Mouse (Mus musculus): ENCODE measurements at regions not wholly inside any gene's neighbourhood (a gene's known extent, or its start where the extent isn't known, plus 50 kb on each side); places are given as distances from the start of the nearest gene placed in this dataset.
A peak's percentile ranks its signal among the peaks of the same experiment; 100 is the strongest.

DNA sequence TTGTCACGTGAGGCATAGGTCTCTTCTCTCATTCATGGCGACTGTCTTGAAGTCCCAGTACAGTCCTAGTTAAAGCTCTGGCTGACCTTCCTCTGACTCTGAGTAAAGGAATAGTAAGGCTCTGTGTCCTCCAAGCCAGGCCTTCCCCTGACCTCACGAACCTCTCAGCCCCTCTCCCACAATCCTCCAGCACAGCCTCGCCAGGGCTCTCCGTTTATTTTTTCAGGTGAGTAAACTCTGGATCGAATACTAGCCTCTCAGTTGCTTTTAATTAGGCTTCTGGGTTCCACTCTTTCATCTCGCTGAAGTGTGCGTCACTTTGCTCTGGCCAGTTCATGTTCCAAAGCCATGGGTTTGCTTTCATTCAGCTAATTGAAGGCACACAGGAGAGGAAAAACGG is 133.8 kb downstream of the Mylk4 start:
- H3K4me3 ChIP-seq: no peak overlapping the region
- ATAC-seq (ENCODE audit: extremely low read depth, insufficient number of reproducible peaks, low FRiP score, low TSS enrichment): no peak
- no peak overlapping the region for H3K9ac ChIP-seq
- H3K27ac ChIP-seq (replicated peaks): no peak overlapping the region
- no peaks in the 10 kb centered on the region for H3K9me3 ChIP-seq
- 67% methylated on average over 9 of the region's 9 CpGs for WGBS
- H3K27me3 ChIP-seq (replicated peaks): no peaks in the 10 kb centered on the region
- no peak overlapping the region for H3K4me2 ChIP-seq
- no peaks in the 10 kb centered on the region for H3K36me3 ChIP-seq
- H3K4me1 ChIP-seq: no peaks in the 10 kb centered on the region

DNA sequence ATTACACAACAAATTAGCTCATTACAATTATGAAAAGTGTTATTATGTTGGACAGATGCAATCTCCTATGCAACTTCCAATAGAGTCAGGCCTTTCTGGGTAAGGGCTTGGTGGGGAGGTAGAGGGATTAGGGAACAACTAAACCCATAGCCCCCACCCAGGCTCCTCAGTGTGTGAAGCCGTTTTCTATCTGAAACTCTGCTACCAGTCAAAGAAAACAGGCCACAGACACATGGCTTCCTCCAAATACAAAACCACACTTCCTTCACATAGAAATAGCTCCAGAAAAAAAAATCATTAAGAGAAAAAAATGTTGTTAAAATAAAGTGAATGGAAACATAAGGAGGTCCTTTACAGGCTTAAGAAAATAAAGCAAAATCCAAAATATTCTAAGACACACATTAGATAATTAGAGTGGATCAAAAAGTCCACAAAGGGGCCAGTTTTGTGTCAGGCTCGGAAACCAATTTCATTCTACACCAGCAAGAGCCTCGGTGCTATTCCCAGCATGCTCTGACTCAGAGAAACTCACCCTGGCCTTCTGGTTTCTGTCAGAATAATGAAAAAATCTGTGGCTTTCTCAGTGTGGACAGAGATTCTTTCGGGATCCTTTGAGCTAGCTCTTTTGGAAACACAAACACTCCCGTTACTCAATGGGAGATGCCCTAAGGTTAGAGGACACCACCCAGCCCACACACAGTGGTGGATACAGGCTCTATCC is 140.6 kb downstream of the Mylk4 start:
- Histone ChIP-seq H3K9me3 (no peaks in the 10 kb centered on the region), H3K27ac (replicated peaks) (no peak overlapping the region), H3K27me3 (replicated peaks) (no peaks in the 10 kb centered on the region), H3K4me1 (no peaks in the 10 kb centered on the region), H3K36me3 (no peaks in the 10 kb centered on the region), H3K4me2 (no peak overlapping the region), H3K9ac (no peak overlapping the region), H3K4me3 (no peak overlapping the region)
- WGBS: 40% methylated on average over 5 of the region's 5 CpGs
- ATAC-seq (ENCODE audit: extremely low read depth, insufficient number of reproducible peaks, low FRiP score, low TSS enrichment): no peak

DNA sequence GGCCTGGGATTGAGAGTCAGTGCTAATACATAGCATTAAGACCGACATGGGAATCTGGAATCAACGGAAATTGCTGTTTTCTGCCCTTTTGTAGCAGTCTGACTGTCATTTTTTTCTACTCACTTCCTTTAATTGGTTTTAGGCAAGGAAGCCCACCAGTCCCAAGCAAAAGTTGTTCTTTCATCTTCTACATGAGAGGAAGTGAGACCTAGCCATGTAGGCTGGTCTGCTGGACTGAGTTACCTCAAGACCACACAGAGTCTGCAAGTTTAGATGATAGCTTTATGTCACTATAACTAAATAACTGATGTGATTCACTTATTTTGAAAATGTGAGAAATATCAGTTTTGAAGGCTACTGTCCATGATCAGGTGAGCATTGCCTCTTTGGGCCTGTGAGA is 142.8 kb downstream of the Mylk4 start:
- Histone ChIP-seq H3K9ac (no peak overlapping the region), H3K4me1 (no peaks in the 10 kb centered on the region), H3K9me3 (no peaks in the 10 kb centered on the region), H3K4me3 (no peak overlapping the region), H3K4me2 (no peak overlapping the region), H3K27me3 (replicated peaks) (no peaks in the 10 kb centered on the region), H3K27ac (replicated peaks) (no peak overlapping the region), H3K36me3 (no peaks in the 10 kb centered on the region)
- 79% methylated on average over 2 of the region's 2 CpGs for WGBS
- no peak for ATAC-seq (ENCODE audit: extremely low read depth, insufficient number of reproducible peaks, low FRiP score, low TSS enrichment)

DNA sequence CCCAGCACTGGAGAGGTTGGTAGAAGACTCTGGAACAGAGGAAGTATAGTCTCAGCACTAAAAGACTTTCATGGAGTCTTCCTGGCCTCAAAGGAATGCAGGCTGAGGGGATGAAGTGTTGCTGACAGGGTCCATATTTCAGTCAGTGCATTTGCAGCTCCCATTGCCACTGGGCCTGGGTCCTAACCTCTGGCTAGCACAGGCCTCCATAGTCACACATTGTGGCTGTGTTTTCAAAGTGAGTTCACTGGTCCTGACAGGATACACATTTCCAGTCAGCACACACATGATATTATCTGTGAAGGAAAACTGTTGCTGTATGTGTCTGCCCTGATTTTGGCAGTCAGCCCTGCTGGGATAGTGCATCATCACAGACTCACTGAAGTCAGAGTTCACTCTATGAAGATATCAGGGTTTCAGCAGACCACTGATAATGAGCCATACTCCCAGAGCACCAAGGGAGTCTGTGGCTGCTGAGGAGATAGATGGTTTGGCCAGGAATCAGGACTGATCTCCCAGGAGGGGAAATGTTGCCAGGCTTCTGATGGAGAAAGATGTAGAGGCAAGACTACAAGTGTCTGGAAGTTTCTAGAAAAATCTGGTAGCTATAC is 153.5 kb downstream of the Mylk4 start:
- peak; percentile 66; the same call in 1 of the 2 replicates for ATAC-seq (ENCODE audit: extremely low read depth, insufficient number of reproducible peaks, low FRiP score, low TSS enrichment)
- Histone ChIP-seq H3K4me1 (peaks cover 20% of the 10 kb centered on the region), H3K9ac (no peak overlapping the region), H3K9me3 (no peaks in the 10 kb centered on the region), H3K4me2 (no peak overlapping the region), H3K36me3 (no peaks in the 10 kb centered on the region), H3K27ac (replicated peaks) (peak overlapping the region; percentile 68), H3K4me3 (no peak overlapping the region), H3K27me3 (replicated peaks) (no peaks in the 10 kb centered on the region)

DNA sequence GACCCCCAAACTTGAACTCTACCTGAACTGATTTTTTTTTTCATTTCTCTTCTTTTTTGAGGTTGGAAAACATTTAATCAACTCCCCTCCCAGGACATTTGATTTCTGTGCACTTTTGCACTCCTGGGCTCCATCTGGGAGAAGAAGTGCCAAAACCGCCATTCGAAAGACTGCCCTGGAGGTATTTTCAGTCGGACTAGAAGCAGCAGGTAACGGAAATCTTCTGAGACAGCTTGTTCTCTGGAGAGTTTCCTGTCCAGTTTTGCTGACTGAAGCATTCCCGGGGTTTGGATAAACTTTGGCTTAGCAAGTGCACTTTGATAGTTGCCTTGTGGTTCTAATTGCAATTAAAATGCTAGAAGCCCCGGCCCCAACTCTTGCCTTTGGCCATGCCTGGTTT is 169.8 kb downstream of the Mylk4 start:
- no peak overlapping the region for H3K4me2 ChIP-seq
- H3K4me3 ChIP-seq: no peak overlapping the region
- H3K27me3 ChIP-seq (replicated peaks): no peaks in the 10 kb centered on the region
- no peak overlapping the region for H3K27ac ChIP-seq (replicated peaks)
- no peak for ATAC-seq (ENCODE audit: extremely low read depth, insufficient number of reproducible peaks, low FRiP score, low TSS enrichment)
- no peaks in the 10 kb centered on the region for H3K9me3 ChIP-seq
- peaks cover 30% of the 10 kb centered on the region for H3K4me1 ChIP-seq
- WGBS: 49% methylated on average over 6 of the region's 6 CpGs
- H3K36me3 ChIP-seq: no peaks in the 10 kb centered on the region
- H3K9ac ChIP-seq: no peak overlapping the region

DNA sequence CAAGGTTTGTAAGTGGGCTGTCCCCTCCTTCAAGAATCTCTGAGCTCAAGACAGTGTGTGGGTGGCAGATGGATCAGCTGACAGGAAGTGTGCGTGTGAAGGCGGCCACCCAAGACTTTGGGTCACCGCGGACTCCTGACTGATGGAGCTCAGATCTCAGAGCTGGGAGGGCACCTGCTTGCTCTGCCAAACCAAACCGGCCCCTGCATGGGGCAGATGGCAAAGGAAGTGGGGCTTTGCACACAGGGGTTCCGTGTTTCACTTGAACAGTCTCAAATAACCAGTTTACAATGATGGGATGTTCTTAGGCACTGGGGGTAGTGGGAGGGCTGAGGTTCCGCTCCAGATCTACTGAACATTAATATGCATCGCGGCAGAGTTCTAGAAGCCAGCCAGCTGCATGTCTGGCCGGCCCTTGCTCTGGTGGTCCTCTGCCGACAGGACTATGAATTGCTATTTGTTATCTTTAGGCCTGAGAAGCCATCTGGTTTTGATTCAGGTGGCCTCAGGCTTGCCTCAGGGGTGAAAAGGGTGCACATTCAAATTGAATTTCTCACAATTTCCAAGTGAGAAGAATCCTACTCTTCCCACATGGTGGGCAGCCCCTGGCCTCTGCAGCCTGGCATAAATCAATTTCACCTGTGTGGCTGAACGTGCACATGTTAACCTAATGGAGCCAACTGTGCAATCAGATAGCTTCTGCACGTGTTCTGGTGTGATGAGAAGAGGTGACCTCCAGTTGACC is 172.0 kb downstream of the Mylk4 start:
- ATAC-seq (ENCODE audit: extremely low read depth, insufficient number of reproducible peaks, low FRiP score, low TSS enrichment): no peak
- Histone ChIP-seq H3K4me3 (no peak overlapping the region), H3K27ac (replicated peaks) (no peak overlapping the region), H3K9ac (no peak overlapping the region), H3K36me3 (no peaks in the 10 kb centered on the region), H3K4me1 (peaks cover 30% of the 10 kb centered on the region), H3K4me2 (peak overlapping the region; percentile 6; the same call in 1 of the 2 replicates), H3K9me3 (no peaks in the 10 kb centered on the region), H3K27me3 (replicated peaks) (no peaks in the 10 kb centered on the region)
- 50% methylated on average over 13 of the region's 13 CpGs for WGBS

DNA sequence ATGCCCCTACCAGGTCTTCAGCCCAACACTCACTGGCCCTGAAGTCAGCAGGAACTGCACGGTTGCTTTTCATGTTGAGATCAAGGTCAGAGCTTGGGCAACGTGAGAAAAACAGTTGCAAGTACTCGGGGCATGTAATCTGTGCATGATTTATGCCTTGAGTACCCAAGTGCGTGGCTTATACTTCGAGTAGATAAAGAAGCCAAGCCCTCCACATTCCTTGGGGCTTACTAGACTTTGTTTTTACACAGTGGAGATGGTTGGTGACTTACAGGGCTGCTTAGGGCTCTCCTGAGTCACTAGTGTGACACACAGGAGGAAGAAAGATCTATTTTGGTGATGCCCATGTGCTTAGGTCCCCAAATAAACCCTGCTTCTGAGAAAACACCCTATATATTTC is 172.8 kb downstream of the Mylk4 start:
- Histone ChIP-seq H3K4me3 (no peak overlapping the region), H3K4me2 (no peak overlapping the region; the same call in 1 of the 2 replicates), H3K27ac (replicated peaks) (no peak overlapping the region), H3K4me1 (peaks cover 27% of the 10 kb centered on the region), H3K36me3 (no peaks in the 10 kb centered on the region), H3K9ac (no peak overlapping the region), H3K9me3 (no peaks in the 10 kb centered on the region), H3K27me3 (replicated peaks) (no peaks in the 10 kb centered on the region)
- 16% methylated on average over 5 of the region's 5 CpGs for WGBS
- no peak for ATAC-seq (ENCODE audit: extremely low read depth, insufficient number of reproducible peaks, low FRiP score, low TSS enrichment)

DNA sequence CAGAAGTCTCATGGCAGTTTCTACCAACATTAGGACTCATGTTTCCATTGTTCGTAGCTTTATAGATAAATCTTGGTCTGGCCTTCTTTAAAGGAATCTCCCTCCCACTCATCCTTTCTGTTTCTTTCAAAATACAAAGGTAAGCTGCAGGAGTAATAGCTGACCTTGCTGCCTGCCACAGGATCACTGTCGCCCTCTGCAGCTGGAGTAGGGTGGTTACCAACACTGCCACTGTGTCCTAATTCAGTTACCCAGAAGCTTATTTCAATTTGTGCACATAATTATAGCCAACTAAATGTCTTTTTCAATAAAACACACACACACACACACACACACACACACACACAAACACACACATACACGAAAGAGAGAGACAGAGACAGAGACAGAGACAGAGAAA is 175.3 kb downstream of the Mylk4 start:
- no peak for ATAC-seq (ENCODE audit: extremely low read depth, insufficient number of reproducible peaks, low FRiP score, low TSS enrichment)

DNA sequence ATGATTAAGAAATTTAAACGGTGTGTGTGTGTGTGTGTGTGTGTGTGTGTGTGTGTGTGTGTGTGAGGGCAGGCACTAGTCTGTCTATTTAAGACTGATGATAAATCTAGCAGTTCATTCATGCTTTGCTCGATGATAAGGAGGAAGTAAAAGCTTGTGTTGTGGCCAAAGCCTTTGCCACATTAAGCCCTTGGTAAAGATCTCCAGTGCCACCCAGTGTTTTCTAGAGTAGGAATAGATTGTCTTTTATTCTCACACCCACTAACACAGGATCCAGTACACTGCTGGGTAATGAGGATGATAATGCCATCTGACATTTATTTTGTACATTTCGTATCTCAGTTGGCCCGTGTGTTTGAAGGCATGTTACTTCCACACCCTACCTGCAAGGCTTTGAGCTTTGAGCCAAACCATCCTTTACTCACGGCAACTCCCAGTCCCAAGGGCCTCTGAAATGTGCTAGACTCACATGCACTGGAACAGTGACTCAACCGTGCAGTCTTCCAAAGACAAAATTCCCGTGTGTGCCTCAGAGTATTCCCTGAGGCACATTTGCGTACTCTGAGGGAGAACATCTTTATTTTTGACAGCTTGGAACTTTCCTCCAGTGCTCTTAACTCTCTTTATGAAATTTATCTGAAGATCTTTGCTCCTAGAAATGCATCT is 179.7 kb downstream of the Mylk4 start:
- Histone ChIP-seq H3K4me1 (no peaks in the 10 kb centered on the region), H3K27ac (replicated peaks) (no peak overlapping the region), H3K4me3 (no peak overlapping the region), H3K4me2 (no peak overlapping the region), H3K9me3 (no peaks in the 10 kb centered on the region), H3K9ac (no peak overlapping the region), H3K27me3 (replicated peaks) (no peaks in the 10 kb centered on the region), H3K36me3 (no peaks in the 10 kb centered on the region)
- WGBS: 72% methylated on average over 8 of the region's 8 CpGs
- no peak for ATAC-seq (ENCODE audit: extremely low read depth, insufficient number of reproducible peaks, low FRiP score, low TSS enrichment)

More for the DNA sequence above, 175.3 kb downstream of the Mylk4 start:
- H3K4me1 ChIP-seq: peaks cover 23% of the 10 kb centered on the region
- no peak overlapping the region for H3K27ac ChIP-seq (replicated peaks)
- H3K27me3 ChIP-seq (replicated peaks): no peaks in the 10 kb centered on the region
- no peak overlapping the region for H3K9ac ChIP-seq
- H3K9me3 ChIP-seq: no peaks in the 10 kb centered on the region
- 70% methylated on average over 3 of the region's 3 CpGs for whole genome bisulfite sequencing
- H3K4me3 ChIP-seq: no peak overlapping the region
- no peaks in the 10 kb centered on the region for H3K36me3 ChIP-seq
- H3K4me2 ChIP-seq: no peak overlapping the region

DNA sequence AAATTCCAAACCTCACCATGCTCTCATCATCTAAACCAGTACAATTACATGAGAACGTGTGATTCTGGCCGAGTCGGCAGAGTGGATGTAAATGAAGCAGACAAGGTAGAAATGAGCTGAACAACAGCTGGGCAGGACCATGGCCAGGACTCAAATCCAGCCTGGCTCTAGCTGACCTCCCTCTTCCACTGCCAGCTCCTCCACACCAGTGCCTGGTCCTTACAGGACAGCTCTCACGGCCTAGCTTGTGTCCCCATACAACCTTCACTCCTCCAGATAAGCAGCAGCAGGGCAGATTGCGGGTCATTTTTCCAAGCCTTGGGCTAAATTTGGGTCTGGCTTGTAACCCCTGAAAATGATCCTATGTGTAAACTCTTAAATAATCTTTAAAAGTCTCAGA is 182.4 kb downstream of the Mylk4 start:
- no peaks in the 10 kb centered on the region for H3K36me3 ChIP-seq
- no peaks in the 10 kb centered on the region for H3K9me3 ChIP-seq
- ATAC-seq (ENCODE audit: extremely low read depth, insufficient number of reproducible peaks, low FRiP score, low TSS enrichment): no peak
- H3K27me3 ChIP-seq (replicated peaks): no peaks in the 10 kb centered on the region
- H3K9ac ChIP-seq: no peak overlapping the region
- H3K4me2 ChIP-seq: no peak overlapping the region
- H3K4me1 ChIP-seq: no peaks in the 10 kb centered on the region
- H3K27ac ChIP-seq (replicated peaks): no peak overlapping the region
- WGBS: 51% methylated on average over 5 of the region's 5 CpGs
- H3K4me3 ChIP-seq: no peak overlapping the region

DNA sequence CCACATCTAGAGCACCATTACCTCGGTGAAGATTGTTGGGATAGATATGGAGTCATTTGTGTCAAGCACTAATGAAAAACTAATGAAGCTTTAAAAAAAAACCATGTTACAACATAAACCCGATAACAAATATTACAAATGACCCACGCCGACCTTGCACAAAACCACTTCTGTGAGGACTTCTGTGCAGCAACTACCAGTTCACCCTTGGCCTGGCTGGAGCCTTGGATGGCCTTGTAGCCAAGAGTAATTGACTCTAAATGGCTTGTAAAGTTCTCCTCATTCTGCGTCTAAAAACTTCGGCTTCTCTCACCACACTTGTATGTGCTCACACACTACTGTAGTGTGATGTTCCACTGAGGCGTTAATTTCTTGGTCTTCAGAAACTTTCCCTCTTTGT is 190.1 kb downstream of the Mylk4 start:
- no peak overlapping the region for H3K4me3 ChIP-seq
- H3K4me1 ChIP-seq: no peaks in the 10 kb centered on the region
- H3K36me3 ChIP-seq: no peaks in the 10 kb centered on the region
- H3K27ac ChIP-seq (replicated peaks): no peak overlapping the region
- 89% methylated on average over 7 of the region's 7 CpGs for whole genome bisulfite sequencing
- H3K27me3 ChIP-seq (replicated peaks): no peaks in the 10 kb centered on the region
- H3K9me3 ChIP-seq: peaks cover 5% of the 10 kb centered on the region; the same call in 1 of the 2 replicates
- no peak overlapping the region for H3K9ac ChIP-seq
- H3K4me2 ChIP-seq: no peak overlapping the region
- ATAC-seq (ENCODE audit: extremely low read depth, insufficient number of reproducible peaks, low FRiP score, low TSS enrichment): no peak
